Mouse (Mus musculus) macrophage (primary cell): Measurements from ENCODE around the gene Abi1. TPM values are rescaled to one million over a fixed set of nuclear protein-coding genes. Genes with fewer than 3 reads are reported as not detected.
A peak's percentile ranks its signal among the peaks of the same experiment; 100 is the strongest.
"Not testable (repeated sequence)": the region's sequence is repeated elsewhere in the genome, so short reads cannot be mapped to it uniquely, and the experiment has no call there.

Experiments used
- H3K27ac ChIP-seq: fragments of 350-480 bp; formaldehyde crosslinking; 2 replicates; pipeline ENCODE4 v1.9.0; 2021
- H3K36me3 ChIP-seq: fragments of 350-480 bp; formaldehyde crosslinking; 2 replicates; pipeline ENCODE4 v1.9.0; 2021; ENCODE audit errors: inconsistent target
- H3K4me3 ChIP-seq: fragments of 350-480 bp; formaldehyde crosslinking; 2 replicates; pipeline ENCODE4 v1.9.0; 2021; ENCODE audit errors: inconsistent target
- H3K79me2 ChIP-seq: fragments of 350-480 bp; formaldehyde crosslinking; 2 replicates; pipeline ENCODE4 v1.9.0; 2021; ENCODE audit errors: inconsistent target
- WGBS: methylation state at CpG from one replicate; pipeline ENCODE4 v1.1.7; 2026; ENCODE audit warnings: inconsistent platforms; ENCODE audit not compliant: missing documents; 5-methylcytosine and 5-hydroxymethylcytosine counted together
- polyA plus RNA-seq: library from polyadenylated mRNA; stranded (reverse); fragments of 250-400 nt; gene quantifications from 3 replicates; pipeline ENCODE4 v1.2.4, GENCODE M21; 2018; ENCODE audit warnings: inconsistent platforms

The Abi1 gene
- polyA plus RNA-seq, 1 experiment from 2014 or later = 184 TPM

DNA sequence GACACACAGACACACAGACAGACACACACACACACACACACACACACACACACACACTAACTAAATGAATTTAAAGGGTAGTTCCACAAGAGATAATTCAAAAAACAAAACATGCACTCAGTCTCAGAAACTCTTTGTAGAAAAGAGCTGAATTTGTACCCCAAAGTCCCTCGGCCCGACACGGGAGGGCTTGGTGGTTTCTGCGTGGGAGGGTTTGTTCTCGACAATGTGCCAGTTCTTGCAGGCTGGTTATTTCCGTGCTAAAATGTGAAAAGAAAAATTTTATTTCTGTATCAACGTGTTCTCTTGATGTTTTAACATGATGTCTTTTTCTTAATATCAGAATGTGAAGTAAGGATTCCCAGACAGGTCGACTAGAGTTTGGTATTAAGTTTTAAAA is 77.8 kb downstream of the Abi1 start:
- Histone ChIP-seq H3K4me3 (no peak overlapping the region), H3K79me2 (peaks cover 100% of the 10 kb centered on the region), H3K36me3 (peaks cover 34% of the 10 kb centered on the region), H3K27ac (no peak overlapping the region)
- WGBS = 98% methylated on average over 8 of the region's 8 CpGs

DNA sequence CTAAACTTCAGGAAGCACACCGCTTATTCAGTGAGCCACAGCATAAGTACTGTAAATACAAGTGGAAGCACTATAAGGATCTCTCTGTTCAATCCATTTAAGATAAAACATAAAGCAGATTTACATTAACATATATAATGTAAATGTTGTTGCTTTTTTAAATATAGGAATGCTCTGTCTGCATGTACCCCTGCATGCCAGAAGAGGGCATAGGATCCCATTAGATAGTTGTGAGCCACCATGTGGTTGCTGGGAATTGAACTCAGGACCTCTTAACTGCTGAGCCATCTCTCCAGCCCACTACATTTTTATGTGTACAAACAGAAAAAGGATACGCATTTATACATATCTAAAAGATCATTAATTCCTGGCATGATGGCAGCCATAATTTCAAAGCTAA is 78.4 kb downstream of the Abi1 start:
- no peak overlapping the region for H3K4me3 ChIP-seq
- WGBS = 100% methylated on average over 2 of the region's 2 CpGs
- no peak overlapping the region for H3K27ac ChIP-seq
- peaks cover 100% of the 10 kb centered on the region for H3K79me2 ChIP-seq
- peaks cover 40% of the 10 kb centered on the region for H3K36me3 ChIP-seq

DNA sequence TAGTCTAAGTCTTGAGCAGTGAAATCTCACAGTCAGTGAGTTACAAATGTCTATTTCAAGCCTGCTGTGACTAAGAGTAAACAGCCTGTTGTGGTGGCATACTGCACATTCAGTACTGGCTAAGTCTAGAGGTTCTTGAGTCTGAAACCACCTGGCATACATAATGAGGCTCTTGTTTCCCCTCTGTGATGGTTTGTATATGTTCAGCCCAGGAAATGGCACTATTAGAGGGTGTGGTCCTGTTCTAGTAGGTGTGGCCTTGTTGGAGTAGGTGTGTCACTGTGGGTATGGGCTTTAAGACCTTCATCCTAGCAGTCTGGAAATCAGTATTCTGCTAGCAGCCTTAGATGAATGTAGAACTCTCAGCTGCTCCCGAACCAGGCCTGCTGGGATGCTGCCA is 82.6 kb downstream of the Abi1 start:
- Histone ChIP-seq H3K27ac (no peak overlapping the region), H3K4me3 (no peak overlapping the region), H3K79me2 (peaks cover 93% of the 10 kb centered on the region), H3K36me3 (peaks cover 64% of the 10 kb centered on the region)
- WGBS = 100% methylated on average over 1 of the region's 1 CpGs

DNA sequence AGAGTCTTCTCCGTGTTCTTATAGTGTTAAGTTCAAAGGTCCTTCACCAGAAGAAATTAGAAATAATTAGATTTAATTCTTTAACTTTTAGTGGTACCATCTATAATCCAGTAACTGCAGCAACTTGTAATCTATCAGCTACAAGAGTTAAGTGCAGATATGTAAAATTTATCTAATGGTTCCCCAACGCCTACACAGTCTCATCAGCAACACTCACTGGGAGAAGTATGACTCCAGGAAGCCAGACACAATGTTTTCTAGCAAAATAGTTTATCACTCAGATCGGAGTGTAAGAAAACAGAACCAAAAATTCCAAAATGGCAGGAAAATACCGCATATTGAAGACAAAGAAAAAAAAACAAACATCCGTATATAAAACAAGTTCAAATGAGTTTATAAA is 84.1 kb downstream of the Abi1 start:
- Histone ChIP-seq H3K4me3 (no peak overlapping the region), H3K27ac (no peak overlapping the region), H3K79me2 (peaks cover 89% of the 10 kb centered on the region), H3K36me3 (peaks cover 53% of the 10 kb centered on the region)
- 97% methylated on average over 5 of the region's 5 CpGs for WGBS

DNA sequence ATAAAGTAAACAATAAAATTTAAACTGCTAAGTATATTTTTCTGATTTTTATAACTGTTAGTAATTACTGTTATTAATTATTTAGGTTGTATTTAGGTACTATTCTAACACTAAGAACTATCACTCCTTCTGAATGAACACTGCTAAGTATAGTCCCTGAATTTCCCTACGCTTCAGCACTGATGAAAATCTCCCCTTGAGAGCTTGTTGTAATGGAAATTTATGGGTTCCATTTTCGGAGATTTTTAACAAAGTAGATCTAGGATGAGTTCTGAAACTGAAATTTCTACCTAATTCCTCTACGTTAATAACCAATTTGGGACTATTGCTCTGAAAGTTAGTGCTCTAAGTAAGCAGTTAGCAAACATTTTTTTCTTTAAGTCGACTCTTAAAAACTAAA is 85.8 kb downstream of the Abi1 start:
- Histone ChIP-seq H3K79me2 (peaks cover 78% of the 10 kb centered on the region; the same call in 1 of the 2 replicates), H3K4me3 (no peak overlapping the region), H3K36me3 (peaks cover 47% of the 10 kb centered on the region), H3K27ac (no peak overlapping the region)
- 90% methylated on average over 4 of the region's 4 CpGs for WGBS

DNA sequence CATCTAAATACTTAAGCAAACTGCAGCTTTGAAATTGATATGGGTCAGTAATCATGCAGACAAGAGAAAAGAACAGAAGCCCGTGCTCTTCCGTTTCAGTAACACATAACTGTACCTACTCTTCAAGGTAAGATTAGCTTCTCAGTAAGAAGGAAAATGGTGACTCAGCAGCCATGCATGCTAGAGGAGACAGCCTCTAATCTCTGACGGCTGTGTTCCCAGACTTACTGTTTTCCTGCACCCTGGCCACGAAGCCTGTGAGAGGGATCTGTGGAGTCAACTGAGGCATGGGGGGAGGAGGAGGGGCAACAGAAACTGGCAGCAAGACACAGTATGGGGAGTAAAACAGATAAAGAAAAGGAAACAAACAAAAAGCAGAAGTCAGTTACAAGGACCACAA is 90.1 kb downstream of the Abi1 start:
- Histone ChIP-seq H3K79me2 (peaks cover 35% of the 10 kb centered on the region; the same call in 1 of the 2 replicates), H3K4me3 (no peak overlapping the region), H3K27ac (no peak overlapping the region), H3K36me3 (peaks cover 41% of the 10 kb centered on the region)
- WGBS = 69% methylated on average over 4 of the region's 4 CpGs

DNA sequence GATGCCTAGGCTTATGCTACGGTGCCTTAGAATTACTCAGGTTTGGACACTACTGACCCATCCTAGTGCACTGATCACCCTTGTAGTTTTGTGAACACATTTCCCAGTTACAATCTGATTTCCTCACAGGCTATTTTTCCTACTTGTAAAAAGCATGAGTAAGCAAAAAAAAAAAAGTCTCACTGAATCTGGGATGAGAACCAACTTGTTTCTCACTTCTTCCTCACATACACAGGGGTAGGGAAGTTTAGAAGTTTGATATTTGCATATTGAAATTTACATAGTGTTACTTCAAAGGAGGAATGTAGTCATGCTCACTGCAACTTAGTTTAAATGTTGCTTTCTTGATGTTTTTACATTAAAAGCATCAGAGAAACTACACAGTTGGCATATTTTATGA is 106.5 kb downstream of the Abi1 start:
- Histone ChIP-seq H3K27ac (no peak overlapping the region), H3K36me3 (peaks cover 13% of the 10 kb centered on the region; the same call in 1 of the 2 replicates)
- 100% methylated on average over 1 of the region's 1 CpGs for WGBS

DNA sequence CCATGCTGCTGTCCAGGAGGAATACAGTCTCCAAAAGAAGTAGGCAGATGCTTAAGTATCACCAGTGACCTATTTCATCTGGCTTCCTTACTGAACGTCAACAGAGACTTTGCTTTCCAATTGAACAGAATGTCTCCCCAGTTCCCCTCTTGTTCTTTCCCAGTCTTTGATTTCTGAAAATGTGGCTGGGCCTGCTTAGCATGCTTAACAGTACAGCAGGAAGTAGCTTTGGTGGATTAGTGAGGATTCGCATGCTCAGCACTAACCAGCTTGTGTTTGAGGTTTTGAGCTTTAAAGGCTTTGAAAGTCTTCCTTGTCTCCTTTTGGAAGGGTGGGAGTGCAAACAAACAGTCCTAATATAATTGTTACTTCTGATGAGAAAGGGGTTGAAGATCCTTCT is 111.8 kb downstream of the Abi1 start:
- no peaks in the 10 kb centered on the region for H3K36me3 ChIP-seq
- 97% methylated on average over 2 of the region's 2 CpGs for WGBS
- no peaks in the 10 kb centered on the region for H3K79me2 ChIP-seq
- no peak overlapping the region for H3K4me3 ChIP-seq
- H3K27ac ChIP-seq = no peak overlapping the region

More for the DNA sequence above, 106.5 kb downstream of the Abi1 start:
- Histone ChIP-seq H3K4me3 (no peak overlapping the region), H3K79me2 (no peaks in the 10 kb centered on the region)

DNA sequence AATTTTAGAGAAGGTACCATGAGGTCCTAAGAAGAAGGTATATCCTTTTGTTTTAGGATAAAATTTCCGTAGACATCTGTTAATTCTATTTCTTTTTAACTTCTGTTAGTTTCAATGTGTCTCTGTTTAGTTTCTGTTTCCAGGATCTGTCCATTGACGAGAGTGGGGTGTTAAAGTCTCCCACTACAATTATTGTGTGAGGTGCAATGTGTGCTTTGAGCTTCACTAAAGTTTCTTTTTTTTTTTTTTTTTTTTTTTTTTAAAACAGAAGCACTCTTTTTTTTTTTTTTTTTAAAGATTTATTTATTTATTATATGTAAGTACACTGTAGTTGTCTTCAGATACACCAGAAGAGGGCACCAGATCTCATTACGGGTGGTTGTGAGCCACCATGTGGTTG is 114.1 kb downstream of the Abi1 start:
- H3K27ac ChIP-seq = not testable (repeated sequence)

DNA sequence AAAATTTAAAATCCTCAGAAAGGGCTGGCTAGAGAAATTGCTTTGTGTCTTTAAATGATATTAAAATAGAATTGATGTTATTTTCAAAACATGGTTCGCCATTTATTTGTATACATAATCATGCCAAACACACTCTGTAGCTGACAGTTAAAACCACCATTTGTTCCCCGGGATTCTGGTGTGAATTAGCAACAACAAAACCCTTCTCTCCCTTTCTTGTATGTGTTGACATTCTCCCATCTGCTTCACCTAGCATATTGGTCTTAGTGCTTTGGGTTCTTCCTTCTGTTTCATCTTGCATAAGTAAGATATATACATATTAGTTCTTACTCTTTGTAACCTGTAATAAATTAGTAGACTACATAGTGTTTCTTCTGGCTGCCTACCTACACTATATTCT is 121.4 kb downstream of the Abi1 start:
- Histone ChIP-seq H3K36me3 (peaks cover 18% of the 10 kb centered on the region), H3K79me2 (no peaks in the 10 kb centered on the region), H3K27ac (no peak overlapping the region), H3K4me3 (no peak overlapping the region)
- WGBS = 100% methylated on average over 2 of the region's 2 CpGs

More for the DNA sequence above, 114.1 kb downstream of the Abi1 start:
- 100% methylated on average over 2 of the region's 3 CpGs for WGBS
- not testable (repeated sequence) for H3K36me3 ChIP-seq, H3K79me2 ChIP-seq, H3K4me3 ChIP-seq

DNA sequence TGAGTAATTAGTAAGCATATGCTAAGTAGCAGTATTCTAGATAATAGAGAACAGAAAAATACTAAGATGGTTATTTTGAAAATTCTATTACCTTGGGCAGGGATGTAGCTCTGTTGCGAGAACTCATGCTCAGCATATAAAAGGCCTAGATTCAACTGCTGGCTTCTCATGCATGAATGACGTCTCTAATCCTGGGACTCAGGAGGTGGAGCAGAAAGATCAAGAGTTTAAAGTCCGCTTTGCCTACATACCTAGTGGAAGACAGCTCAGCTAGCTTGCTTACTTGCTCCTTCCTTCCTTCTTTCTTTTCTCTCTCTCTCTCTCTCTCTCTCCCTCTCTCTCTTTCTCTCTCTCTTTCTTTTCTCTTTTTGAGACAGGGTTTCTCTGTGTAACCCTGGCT is 125.6 kb downstream of the Abi1 start:
- H3K4me3 ChIP-seq = no peak overlapping the region
- 89% methylated on average over 3 of the region's 3 CpGs for WGBS
- no peaks in the 10 kb centered on the region for H3K79me2 ChIP-seq
- peaks cover 18% of the 10 kb centered on the region for H3K36me3 ChIP-seq
- no peak overlapping the region for H3K27ac ChIP-seq

DNA sequence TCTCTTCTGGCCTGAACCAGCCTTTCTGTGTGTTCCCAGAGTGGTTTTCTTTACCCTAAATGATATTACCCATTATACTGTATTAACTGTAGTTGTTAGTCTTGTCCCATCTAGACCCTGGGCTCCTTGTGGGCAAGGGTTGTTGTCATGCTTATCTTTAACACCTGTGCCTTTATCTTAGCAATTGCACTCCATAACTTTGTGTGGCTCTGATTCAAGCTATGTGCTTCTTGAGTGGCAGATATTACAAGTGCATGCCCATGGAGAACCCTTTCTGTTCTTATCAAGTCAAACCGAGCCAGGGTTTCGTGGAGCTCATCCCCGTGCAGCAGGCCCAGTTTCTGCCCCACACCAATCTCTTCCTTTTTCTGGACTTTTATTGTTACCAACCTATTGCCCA is 136.1 kb downstream of the Abi1 start:
- WGBS = 97% methylated on average over 3 of the region's 3 CpGs
- H3K36me3 ChIP-seq = peaks cover 22% of the 10 kb centered on the region
- peaks cover 15% of the 10 kb centered on the region for H3K79me2 ChIP-seq

DNA sequence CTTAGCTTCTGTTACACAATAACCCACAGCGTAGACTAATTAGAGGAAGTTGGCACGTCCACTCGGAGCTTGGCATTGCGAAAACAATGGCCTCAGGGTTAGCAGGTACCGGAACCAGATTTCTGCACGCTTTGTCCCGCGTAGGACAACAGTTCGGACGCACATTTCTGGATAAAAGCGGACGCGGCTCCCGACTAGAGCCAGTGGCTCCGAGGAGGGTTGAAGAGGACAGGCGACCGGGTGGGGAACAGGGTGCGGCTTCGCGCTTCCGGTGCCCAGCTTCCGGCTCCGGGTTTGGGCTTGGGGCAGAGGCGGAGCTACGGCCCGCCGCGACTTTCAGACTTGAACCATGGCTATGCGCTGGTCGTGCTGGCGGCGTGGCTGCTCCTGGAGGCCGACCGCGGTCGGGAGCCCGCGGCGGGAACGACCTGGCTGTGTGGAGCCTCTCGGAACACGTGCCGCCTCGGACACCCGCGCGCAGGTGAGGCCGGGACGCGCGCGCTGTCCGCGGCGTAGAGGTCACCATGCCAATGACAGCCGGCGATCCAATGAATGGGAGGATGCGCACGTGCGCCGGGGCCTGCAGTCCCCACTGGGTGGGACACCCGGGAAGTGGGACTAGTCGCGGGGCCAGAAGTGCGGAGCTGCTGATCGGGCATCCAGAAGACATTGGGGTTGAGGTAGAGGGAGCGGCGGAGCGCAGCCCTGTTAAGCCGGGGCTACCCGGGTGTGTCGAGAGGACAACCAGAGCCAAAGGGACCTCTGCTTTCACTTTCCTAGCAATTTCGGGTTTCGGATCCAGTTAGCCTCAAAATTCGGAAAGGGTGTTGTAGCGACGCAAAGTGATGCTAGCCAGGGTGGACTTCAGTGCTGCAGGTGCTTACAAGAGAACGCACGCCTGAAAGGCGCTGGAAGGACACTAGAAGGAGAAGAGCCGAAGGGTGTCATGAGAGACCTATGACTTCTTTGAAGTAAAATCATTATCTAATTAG is 144.5 kb downstream of the Abi1 start, which contains the start of gene Pdss1:
Pdss1 (plus strand) TSS at position 241 of the 992 bp plus-strand sequence.
- WGBS = under 1% methylated on average over 80 of the region's 81 CpGs
- peak within 1 kb of the TSS; percentile 85 for H3K27ac ChIP-seq
- H3K79me2 ChIP-seq = peaks cover 46% of the 10 kb centered on the region
- H3K36me3 ChIP-seq = no peaks in the 10 kb centered on the region
- H3K4me3 ChIP-seq = peak within 1 kb of the TSS; percentile 93

More for the DNA sequence above, 136.1 kb downstream of the Abi1 start:
- H3K4me3 ChIP-seq = no peak overlapping the region
- no peak overlapping the region for H3K27ac ChIP-seq

DNA sequence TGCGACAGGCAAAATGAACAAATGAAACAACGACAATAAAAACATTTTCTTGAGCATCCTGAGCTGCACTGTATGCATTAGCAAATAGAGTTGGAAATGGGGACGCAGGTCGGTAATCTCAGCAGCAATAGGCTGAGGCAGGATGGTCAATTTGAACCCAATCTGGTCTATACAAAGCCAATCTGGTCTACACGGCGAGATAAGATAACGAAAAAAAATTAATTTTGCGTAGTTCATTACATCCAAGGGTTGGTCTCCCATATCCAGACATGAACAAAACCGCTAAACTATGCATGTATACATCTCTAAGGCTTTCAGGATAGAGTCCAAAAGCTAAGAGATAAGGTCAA is 145.1 kb downstream of the Abi1 start:
- Histone ChIP-seq H3K36me3 (no peaks in the 10 kb centered on the region), H3K27ac (peak overlapping the region; percentile 85)
- WGBS = 13% methylated on average over 9 of the region's 9 CpGs

More for the DNA sequence above, 145.1 kb downstream of the Abi1 start:
- peaks cover 41% of the 10 kb centered on the region for H3K79me2 ChIP-seq
- peak overlapping the region; percentile 93 for H3K4me3 ChIP-seq
